Mouse (Mus musculus): ENCODE data around the gene Gemin5. TPM values are rescaled to one million over a fixed set of nuclear protein-coding genes. Genes with fewer than 3 reads are reported as not detected.
"Not testable (repeated sequence)": the region's sequence is repeated elsewhere in the genome, so short reads cannot be mapped to it uniquely, and the experiment has no call there.

Gemin5 gene
- polyA plus RNA-seq (2012; rRNA removed) (4.8 and 5.9 TPM in 2 replicates), polyA plus RNA-seq (2014; fragmentation: Nextera tagmentation; extraction: Ambion mirVana) (8.4 and 10.7 TPM in 2 replicates)

- H3K27me3 ChIP-seq (ENCODE audit: control insufficient read depth, insufficient read depth, low read length): no peaks in the 10 kb centered on the region
- under 1% methylated on average over 71 of the region's 71 CpGs for WGBS (ENCODE audit: insufficient replicate concordance)
- peak within 1 kb of the TSS; percentile 77 for H3K4me2 ChIP-seq (ENCODE audit: low read depth)
- ATAC-seq (ENCODE audit: insufficient read depth) (peak; percentile 80), DNase-seq (ENCODE audit: low read depth in 3 of 3, low spot score in 3 of 3) (peak; percentile 63 to 66 (median 65))
- peak within 1 kb of the TSS; percentile 87 for H3K9ac ChIP-seq (replicated peaks)
- peaks cover 8 to 17% of the 10 kb centered on the region in 2 experiments; a peak in 3 of 4 replicates for H3K4me1 ChIP-seq (replicated peaks; ENCODE audit: control insufficient read depth in 2 of 2, insufficient read depth in 2 of 2, low read length in 1 of 2)
- no peaks in the 10 kb centered on the region; the same call in 1 of the 2 replicates for H3K9me3 ChIP-seq (ENCODE audit: control insufficient read depth, low read length)
- H3K4me3 ChIP-seq (ENCODE audit: insufficient read depth in 1 of 2, low read depth in 2 of 2, low read length in 2 of 2): peak within 1 kb of the TSS; percentile 92 to 93
- peak within 1 kb of the TSS; percentile 50; the same call in 1 of the 2 replicates for H3K27ac ChIP-seq
- TF ChIP-seq CTCF (IDR thresholded peaks at IDR 0.05; ENCODE audit: low read depth) (peak; percentile 10; the same call in 1 of the 2 replicates), EP300 (IDR thresholded peaks at IDR 0.05; ENCODE audit: low read depth) (no peak)
- peaks cover 36% of the 10 kb centered on the region for H3K36me3 ChIP-seq (replicated peaks; ENCODE audit: control insufficient read depth, insufficient read depth, low read depth)
Measured at GRCm38 (mm10) chr11:58168167-58168915, at the start of gene Gemin5. TSS of gene Gemin5 (minus strand) at chr11:58168539.

DNA sequence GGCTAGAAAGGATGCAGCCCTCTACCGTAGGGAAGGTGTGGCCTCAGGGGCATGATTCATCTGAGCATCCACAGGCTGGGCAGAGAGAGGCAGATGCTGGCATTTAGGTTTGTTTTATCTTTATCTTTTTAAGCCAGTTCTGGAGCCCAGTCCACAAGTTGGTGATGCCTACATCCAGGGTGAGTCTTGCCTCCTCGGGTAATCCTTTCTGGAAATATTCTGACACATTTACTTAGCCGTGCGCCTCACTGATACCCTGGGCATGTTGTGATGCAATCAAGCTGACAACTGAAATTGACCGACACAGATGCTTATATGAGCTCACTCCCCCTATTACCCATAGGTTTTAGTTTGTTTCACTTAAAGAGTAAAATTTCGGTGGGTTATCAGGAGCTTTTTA is 48.5 kb upstream of the Gemin5 start:
- TF ChIP-seq EP300 (IDR thresholded peaks at IDR 0.05; ENCODE audit: low read depth) (no peak), CTCF (IDR thresholded peaks at IDR 0.05; ENCODE audit: low read depth) (no peak)
- WGBS (ENCODE audit: insufficient replicate concordance): 60% methylated on average over 6 of the region's 6 CpGs
- no peak overlapping the region for H3K9ac ChIP-seq (replicated peaks)
- DNase-seq (ENCODE audit: low read depth in 3 of 3, low spot score in 3 of 3): peak in 2 of 3 experiments; percentile 85 to 88
- no peaks in the 10 kb centered on the region for H3K9me3 ChIP-seq (ENCODE audit: control insufficient read depth, low read length)
- H3K36me3 ChIP-seq (replicated peaks; ENCODE audit: control insufficient read depth, insufficient read depth, low read depth): no peaks in the 10 kb centered on the region
- ATAC-seq (ENCODE audit: insufficient read depth): no peak
- no peaks in the 10 kb centered on the region for H3K27me3 ChIP-seq (ENCODE audit: control insufficient read depth, insufficient read depth, low read length)
- H3K4me3 ChIP-seq (ENCODE audit: insufficient read depth in 1 of 2, low read depth in 2 of 2, low read length in 2 of 2): no peak overlapping the region
- H3K4me1 ChIP-seq (replicated peaks; ENCODE audit: control insufficient read depth in 2 of 2, insufficient read depth in 2 of 2, low read length in 1 of 2): peaks cover 17 to 37% of the 10 kb centered on the region in 2 experiments
- no peak overlapping the region for H3K27ac ChIP-seq
- no peak overlapping the region for H3K4me2 ChIP-seq (ENCODE audit: low read depth)

- Histone ChIP-seq H3K36me3 (replicated peaks; ENCODE audit: control insufficient read depth, insufficient read depth, low read depth) (no peaks in the 10 kb centered on the region), H3K9me3 (ENCODE audit: control insufficient read depth, low read length) (no peaks in the 10 kb centered on the region), H3K4me3 (ENCODE audit: insufficient read depth in 1 of 2, low read depth in 2 of 2, low read length in 2 of 2) (peak overlapping the region in 1 of 2 experiments; percentile 88; a peak in 1 of 4 replicates), H3K27me3 (ENCODE audit: control insufficient read depth, insufficient read depth, low read length) (no peaks in the 10 kb centered on the region), H3K27ac (no peak overlapping the region), H3K4me1 (replicated peaks; ENCODE audit: control insufficient read depth in 2 of 2, insufficient read depth in 2 of 2, low read length in 1 of 2) (peaks cover 25 to 47% of the 10 kb centered on the region in 2 experiments), H3K9ac (replicated peaks) (no peak overlapping the region; the same call in 1 of the 2 replicates), H3K4me2 (ENCODE audit: low read depth) (peak overlapping the region; percentile 94)
- TF ChIP-seq CTCF (IDR thresholded peaks at IDR 0.05; ENCODE audit: low read depth) (no peak), EP300 (IDR thresholded peaks at IDR 0.05; ENCODE audit: low read depth) (no peak)
- ATAC-seq (ENCODE audit: insufficient read depth) (no peak), DNase-seq (ENCODE audit: low read depth in 3 of 3, low spot score in 3 of 3) (no peak)
- WGBS (ENCODE audit: insufficient replicate concordance): 62% methylated on average over 5 of the region's 5 CpGs
Measured at GRCm38 (mm10) chr11:58215814-58216213, 47.5 kb upstream of the Gemin5 start.

GRCm38 (mm10) chr11:58215049-58215430 is 46.7 kb upstream of the Gemin5 start:
- not testable (repeated sequence) for ATAC-seq (ENCODE audit: insufficient read depth); H3K36me3 ChIP-seq (replicated peaks; ENCODE audit: control insufficient read depth, insufficient read depth, low read depth); DNase-seq (ENCODE audit: low read depth in 3 of 3, low spot score in 3 of 3); H3K9me3 ChIP-seq (ENCODE audit: control insufficient read depth, low read length); H3K27me3 ChIP-seq (ENCODE audit: control insufficient read depth, insufficient read depth, low read length)
- 8% methylated on average over 2 of the region's 3 CpGs for WGBS (ENCODE audit: insufficient replicate concordance)
- Histone ChIP-seq H3K4me3 (ENCODE audit: insufficient read depth in 1 of 2, low read depth in 2 of 2, low read length in 2 of 2) (peak overlapping the region; percentile 51 to 88), H3K4me1 (replicated peaks; ENCODE audit: control insufficient read depth in 2 of 2, insufficient read depth in 2 of 2, low read length in 1 of 2) (peaks cover 25 to 48% of the 10 kb centered on the region in 2 experiments), H3K27ac (peak overlapping the region; percentile 63), H3K9ac (replicated peaks) (peak overlapping the region; percentile 91), H3K4me2 (ENCODE audit: low read depth) (peak overlapping the region; percentile 94)

DNA sequence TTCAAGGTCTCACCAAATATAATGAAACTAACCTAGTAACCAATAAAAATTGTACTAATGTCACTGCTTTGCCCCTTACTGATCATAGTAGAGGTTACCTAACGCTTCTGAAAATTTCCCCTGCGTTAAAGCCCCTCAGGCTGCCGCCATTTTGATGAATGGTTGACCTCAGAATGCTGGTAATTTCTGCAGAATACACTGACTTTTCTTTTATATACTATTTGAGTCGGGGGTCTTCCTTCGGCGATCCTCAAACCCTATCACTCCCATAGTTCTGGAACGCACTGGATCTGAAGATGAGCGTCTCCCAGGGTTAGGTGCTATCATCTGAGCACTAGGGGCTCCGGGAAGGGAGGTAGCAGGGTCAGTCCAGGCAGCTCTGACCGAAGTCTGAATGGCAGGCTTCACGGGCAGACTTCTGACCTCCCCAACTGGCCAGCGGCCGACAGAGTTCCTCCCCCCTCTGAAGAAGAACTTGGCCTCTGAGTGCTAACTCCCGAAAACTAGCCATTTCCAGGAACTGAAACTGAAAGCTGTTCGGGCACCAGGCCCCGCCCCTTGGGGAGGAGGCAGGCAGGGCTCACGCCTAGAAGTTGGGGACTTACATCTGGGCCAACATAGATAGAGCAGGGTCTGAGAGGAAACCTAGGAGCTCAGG is 46.2 kb upstream of the Gemin5 start:
- peak; percentile 82 to 92 (median 90) for DNase-seq (ENCODE audit: low read depth in 3 of 3, low spot score in 3 of 3)
- H3K9me3 ChIP-seq (ENCODE audit: control insufficient read depth, low read length): no peaks in the 10 kb centered on the region
- ATAC-seq (ENCODE audit: insufficient read depth): peak; percentile 93
- H3K4me3 ChIP-seq (ENCODE audit: insufficient read depth in 1 of 2, low read depth in 2 of 2, low read length in 2 of 2): peak overlapping the region; percentile 88 to 94
- H3K36me3 ChIP-seq (replicated peaks; ENCODE audit: control insufficient read depth, insufficient read depth, low read depth): no peaks in the 10 kb centered on the region
- H3K27ac ChIP-seq: peak overlapping the region; percentile 84
- H3K27me3 ChIP-seq (ENCODE audit: control insufficient read depth, insufficient read depth, low read length): no peaks in the 10 kb centered on the region
- H3K9ac ChIP-seq (replicated peaks): peak overlapping the region; percentile 91
- H3K4me2 ChIP-seq (ENCODE audit: low read depth): peak overlapping the region; percentile 94
- peaks cover 25 to 48% of the 10 kb centered on the region in 2 experiments for H3K4me1 ChIP-seq (replicated peaks; ENCODE audit: control insufficient read depth in 2 of 2, insufficient read depth in 2 of 2, low read length in 1 of 2)
- TF ChIP-seq EP300 (IDR thresholded peaks at IDR 0.05; ENCODE audit: low read depth) (no peak), CTCF (IDR thresholded peaks at IDR 0.05; ENCODE audit: low read depth) (no peak)
- WGBS (ENCODE audit: insufficient replicate concordance): 14% methylated on average over 17 of the region's 17 CpGs
